Mouse (Mus musculus) bone marrow macrophage, adult 2 months (primary cell): ENCODE data around the gene Pan2.
A peak's percentile ranks its signal among the peaks of the same experiment; 100 is the strongest.

Experiments used
- CTCF ChIP-seq: IDR thresholded peaks from 2 replicates; pipeline ENCODE4 v1.5.1; 2012; ENCODE audit warnings: low read depth, mild to moderate bottlenecking, low read length, moderate library complexity
- POLR2A ChIP-seq: IDR thresholded peaks from 2 replicates; pipeline ENCODE4 v1.6.1; 2012; ENCODE audit warnings: mild to moderate bottlenecking, low read depth, low read length, borderline replicate concordance

DNA sequence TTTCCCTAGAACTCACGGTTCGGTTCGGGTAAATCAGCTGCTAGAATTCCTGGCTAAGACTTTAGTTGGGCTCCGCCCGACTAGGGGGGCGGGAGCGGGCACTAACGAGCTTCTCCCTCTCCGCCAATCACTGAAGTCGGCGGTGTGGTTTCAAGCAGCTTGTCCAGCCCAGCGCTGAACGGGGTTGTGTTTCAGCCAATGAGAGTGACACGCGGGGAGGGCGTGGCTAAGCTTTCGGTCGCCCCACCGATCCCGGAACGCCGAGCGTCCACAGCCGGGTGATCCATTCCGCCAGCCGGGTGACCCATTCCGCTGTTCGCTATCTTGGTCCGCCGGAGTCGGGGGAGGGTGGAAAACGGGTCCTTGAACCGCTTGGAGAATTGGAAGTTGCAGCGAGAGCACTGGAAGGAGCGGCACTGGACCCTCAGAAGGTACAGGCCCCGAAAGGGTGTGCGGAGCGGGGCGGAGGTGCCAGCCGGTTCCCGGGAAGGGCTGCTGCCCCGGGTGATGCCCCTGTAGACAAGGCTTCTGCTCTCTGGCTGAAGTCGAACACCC lies 32.8 kb upstream of the Pan2 start, which contains the start of gene Stat2:
- TF ChIP-seq CTCF (no peak), POLR2A (0 out of 2 replicates have a peak, but pooled peaks have one; percentile 51)
